Mouse (Mus musculus): Measurements from ENCODE around the gene Meis2.
A peak's percentile ranks its signal among the peaks of the same experiment; 100 is the strongest.

Gene Meis2

GRCm38 (mm10) chr2:115948630-115949426, 116.8 kb downstream of the Meis2 start:
- no peak for DNase-seq (ENCODE audit: low read depth, low spot score)

GRCm38 (mm10) chr2:115947714-115948226, 117.9 kb downstream of the Meis2 start:
- peak; percentile 54 for DNase-seq (ENCODE audit: low read depth, low spot score)

DNA sequence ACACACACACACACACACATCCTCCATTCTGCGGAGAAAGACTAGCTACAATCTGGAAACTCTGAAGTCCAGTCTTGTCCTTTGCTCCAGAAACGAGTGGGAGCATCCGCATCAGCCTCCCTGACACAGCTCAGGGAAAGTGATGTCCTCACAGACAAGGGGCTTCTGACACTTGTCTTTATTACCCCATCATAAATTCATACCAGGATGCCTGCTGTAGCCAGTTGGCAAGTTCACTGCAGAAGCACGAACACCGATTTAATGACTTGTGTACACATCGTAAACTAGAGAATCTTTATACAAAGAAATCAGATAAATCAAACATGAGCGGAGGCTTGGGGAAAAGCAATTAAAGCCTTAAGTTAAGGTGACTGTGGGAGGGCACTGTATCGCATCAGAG, 122.6 kb downstream of the Meis2 start:
- DNase-seq (ENCODE audit: low read depth, low spot score), result no peak

DNA sequence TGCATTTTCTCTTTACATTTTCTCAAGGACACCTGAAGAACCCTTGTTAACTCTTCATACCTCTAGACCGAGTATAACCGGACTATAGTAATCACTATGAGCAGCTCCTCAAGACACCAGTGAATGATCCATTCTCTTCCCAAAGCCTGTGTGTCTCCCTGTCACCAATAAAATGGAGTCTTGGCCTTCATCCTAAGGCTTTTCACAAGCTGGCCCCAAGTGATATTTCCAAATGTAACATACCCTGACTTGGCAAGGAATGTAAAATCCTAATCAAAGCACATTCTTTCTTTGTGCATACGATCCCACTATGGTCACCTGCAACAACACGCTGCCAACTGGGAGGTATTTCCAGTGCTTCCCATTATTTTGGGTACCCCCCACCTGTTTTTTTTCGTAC, 125.8 kb downstream of the Meis2 start:
- DNase-seq (ENCODE audit: low read depth, low spot score), result no peak

GRCm38 (mm10) chr2:115938926-115939563, 126.6 kb downstream of the Meis2 start:
- no peak for DNase-seq (ENCODE audit: low read depth, low spot score)

DNA sequence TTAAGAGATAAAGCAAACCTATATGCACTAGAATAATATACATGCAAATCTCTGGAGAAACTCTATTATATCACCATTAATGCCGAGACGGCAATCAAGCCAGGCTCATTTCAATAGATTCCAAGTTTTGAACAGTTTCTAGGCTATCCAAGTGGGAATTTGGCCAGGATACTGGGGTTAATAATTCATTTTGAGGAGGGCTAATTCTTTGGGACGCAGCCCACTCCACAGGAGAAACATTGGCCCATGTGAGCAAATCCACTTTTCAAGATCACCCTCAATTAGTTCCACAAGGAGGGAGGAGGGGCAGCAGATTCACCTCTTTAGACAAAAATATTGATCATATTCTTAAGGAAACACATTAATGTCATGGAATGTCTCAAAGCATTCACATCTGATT, 127.3 kb downstream of the Meis2 start:
- no peak for DNase-seq (ENCODE audit: low read depth, low spot score)

DNA sequence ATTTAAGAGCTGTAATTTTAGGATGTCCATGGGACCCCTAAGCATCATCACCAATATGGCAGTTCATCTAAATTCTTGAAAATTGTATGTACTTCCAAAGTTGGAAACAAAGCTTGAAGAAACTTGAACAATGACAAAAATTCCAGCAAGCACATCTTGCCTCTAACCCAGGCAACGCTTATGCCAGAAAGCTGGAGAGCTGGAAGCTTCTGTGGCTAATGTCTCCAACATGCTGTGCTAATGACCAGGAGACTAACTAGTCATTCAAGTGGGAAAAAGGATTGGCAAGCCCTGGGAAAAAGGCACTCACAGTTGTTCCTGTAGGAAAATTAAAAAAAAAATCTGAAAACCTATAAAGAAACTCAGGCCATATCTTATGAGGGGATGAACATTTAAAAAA, 127.7 kb downstream of the Meis2 start:
- no peak for DNase-seq (ENCODE audit: low read depth, low spot score)

DNA sequence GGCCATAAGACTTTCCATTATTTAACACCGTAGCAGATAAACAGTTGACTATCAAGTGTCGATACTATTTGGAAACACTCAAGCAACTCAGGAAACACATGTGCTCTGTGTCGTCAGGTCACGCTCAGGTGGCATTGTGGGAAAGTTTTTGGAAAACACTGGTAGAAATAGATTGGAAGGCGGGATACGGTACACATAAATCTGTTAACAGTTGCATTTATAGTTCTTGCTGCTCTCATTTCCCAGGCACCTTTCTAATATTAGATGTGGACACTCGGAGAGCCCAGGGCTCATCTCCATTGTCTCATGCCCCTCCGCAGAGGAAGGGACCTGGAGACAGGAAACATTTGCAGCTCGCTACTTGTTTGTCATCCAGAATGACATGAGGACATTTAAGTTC, 128.9 kb downstream of the Meis2 start:
- no peak for DNase-seq (ENCODE audit: low read depth, low spot score)

DNA sequence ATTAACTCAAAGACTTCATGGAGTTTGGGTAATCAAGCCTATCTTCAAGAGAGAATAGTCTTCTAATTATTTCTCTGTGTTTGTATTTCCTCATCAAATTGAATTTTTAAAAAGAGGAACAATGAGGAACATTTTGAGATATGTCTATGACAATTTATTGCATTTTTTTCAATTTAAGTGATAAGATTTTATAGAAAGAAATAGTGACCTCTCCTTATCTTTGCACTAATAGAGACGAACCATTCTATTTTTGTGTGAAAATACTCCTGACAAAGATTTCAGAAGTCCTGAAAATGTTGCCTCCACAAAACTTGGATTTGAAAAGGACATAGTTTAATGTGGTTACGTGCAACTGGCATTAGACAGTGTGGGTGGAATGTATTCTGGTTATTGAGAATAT, 131.3 kb downstream of the Meis2 start:
- DNase-seq (ENCODE audit: low read depth, low spot score), result no peak

GRCm38 (mm10) chr2:115933259-115933658, 132.4 kb downstream of the Meis2 start:
- no peak for DNase-seq (ENCODE audit: low read depth, low spot score)

DNA sequence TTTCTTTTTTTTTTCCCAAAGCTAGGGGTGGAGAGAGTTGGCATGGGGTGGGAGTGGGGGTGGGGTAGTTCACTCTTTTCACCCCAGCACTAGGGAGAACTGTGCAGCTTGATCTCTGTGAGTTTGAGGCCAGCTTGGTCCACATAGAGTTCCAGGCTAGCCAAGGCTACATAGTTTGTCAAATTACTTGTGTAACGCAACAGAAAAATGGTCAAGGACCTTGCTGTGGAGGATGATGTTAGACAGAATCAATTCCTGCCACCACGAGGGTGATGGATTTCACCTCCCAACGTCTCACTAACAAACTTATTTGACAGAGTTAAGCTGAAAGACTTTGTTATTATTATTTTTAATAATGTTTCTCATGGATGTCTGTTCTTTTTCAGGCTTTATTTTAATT, 139.9 kb downstream of the Meis2 start:
- no peak for DNase-seq (ENCODE audit: low read depth, low spot score)

DNA sequence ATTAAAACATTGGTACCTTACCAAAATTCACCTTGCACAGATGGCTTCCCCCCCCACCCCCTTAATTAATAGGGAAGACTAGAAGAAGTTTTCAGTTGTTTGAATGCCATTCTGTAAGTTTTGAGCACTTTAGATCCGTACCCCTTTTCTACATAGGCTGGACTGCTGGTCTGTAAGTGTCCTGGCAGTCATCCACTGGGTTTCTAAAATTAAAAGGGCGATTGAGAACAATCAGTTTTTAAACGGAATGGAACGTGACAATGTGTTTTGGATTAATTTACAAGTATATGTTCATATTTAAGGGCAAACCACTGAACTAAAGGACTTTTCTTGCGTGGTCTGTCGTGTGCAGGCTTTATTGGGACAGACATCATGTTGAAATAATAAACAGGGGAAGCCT, 141.2 kb downstream of the Meis2 start:
- no peak for DNase-seq (ENCODE audit: low read depth, low spot score)

DNA sequence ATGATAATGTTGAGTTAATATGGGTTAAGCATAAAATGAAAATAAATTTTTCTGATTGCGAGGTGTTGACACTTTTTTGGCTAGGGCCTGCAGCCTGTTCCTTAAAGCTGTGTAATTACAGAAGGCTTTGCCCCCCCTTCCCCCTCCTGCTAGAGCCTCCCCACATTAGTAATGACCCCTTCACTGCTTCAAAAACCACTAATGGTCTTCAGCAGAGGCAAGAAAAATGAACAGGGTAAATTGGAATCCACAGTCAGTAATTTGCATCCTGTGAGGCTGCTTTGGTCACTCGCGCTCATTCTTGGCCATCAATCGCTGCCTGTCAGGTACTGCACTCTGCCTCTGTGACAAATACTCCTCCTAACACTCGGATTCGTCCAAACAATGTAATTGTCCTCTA, 142.4 kb downstream of the Meis2 start:
- DNase-seq (ENCODE audit: low read depth, low spot score), result no peak

DNA sequence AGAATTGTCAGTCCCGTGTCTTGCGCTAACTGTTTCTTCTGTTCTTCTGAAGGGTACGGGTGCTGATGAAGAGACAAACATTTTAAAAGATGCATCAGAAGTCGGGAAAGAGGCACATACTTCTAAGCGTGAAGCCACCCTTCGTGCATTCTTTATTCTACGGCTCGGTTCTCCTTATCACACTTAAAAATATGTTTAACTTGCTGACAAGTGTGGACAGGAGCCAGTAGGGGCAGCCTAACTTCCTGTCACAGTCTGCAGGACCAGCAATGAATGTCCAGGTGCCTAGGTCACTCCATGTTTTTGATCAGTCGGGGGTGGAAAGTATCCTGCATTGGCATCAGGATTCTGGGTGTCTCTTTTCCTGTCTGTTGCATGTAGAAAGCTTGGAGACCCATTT, 144.0 kb downstream of the Meis2 start:
- DNase-seq (ENCODE audit: low read depth, low spot score), result no peak

GRCm38 (mm10) chr2:115920336-115920951, 145.2 kb downstream of the Meis2 start:
- DNase-seq (ENCODE audit: low read depth, low spot score), result no peak

DNA sequence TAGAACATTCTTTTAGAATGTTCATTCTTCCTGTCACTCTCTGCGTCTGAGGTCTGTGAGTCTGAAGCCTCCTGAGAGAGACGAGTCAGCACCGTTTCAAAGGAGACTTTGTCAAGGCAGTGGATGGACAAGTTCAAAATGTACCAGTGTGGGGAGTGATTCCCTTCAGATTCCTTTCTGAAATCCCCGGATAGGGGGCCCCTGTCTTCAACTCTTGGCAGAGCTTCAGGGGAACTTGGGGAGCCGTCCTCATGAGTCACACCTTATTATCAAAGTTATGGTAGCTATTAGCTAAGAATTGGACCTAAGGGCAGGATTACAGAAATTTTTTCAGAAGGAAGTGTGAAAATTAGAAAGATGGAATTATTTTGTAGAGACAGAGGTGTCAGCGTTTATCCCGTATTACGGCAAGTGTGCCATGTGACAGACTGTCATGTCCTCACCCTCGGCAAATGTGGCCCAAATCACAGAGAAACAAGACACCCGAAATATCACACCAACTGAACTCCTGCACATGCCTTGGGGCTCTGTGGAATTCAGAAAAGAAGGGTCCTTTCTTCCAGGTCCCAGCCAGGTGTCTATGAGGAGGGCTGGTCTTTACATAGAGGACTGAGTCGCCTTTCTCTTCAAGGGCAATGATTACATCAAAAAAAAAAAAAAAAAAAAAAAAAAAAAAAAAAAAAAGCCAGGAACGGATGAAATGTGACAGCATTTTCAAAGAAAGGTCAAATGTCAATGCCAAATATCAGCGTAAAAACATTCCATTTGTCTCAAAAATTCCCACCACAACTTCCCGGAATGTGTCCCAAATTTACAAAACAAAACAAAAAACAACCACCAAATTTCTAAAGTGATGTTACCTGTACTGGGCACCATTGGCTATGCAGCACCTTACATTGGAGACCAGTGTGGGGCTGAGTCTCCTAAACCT, 146.2 kb downstream of the Meis2 start:
- no peak for DNase-seq (ENCODE audit: low read depth, low spot score)

DNA sequence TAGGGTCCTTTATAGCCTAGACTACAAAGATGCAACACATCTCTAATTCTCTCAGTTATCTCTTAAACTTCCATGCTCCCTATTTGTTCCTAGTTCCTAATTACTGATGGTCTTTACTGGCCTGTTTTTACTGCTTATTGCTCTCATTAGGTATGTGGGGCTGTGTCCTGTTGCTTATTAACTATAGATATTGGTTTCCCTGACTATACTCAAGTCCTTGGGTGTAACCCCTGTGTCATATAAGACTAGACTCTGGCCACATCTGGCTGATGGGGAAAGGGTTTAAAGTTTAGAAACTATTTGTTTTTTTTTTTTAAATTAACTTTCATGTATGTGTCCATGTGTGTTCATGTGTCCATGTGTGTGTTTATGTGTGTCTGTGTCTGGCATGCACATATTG, 147.1 kb downstream of the Meis2 start:
- no peak for DNase-seq (ENCODE audit: low read depth, low spot score)

DNA sequence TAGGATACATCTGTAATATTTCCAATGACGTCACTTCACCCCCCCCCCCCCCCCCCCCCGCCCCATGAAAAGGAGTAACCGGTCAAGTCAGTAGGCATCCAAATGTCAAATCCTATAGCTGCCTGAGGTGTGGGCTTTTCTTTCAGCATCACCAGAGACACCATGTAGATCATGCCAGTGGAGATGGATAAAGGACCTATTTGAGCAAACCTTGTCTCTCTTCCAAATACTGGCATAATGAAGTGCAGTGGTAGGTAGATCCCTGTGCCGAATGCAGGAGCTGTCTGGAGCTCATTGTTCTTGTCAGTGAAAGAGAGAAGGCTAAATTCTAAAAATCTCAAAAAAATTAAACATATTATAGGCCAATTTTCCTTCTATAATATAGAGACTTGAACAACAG, 151.1 kb downstream of the Meis2 start:
- DNase-seq (ENCODE audit: low read depth, low spot score), result no peak

GRCm38 (mm10) chr2:115912948-115913529, 152.6 kb downstream of the Meis2 start:
- no peak for DNase-seq (ENCODE audit: low read depth, low spot score)

GRCm38 (mm10) chr2:115911913-115912642, 153.6 kb downstream of the Meis2 start:
- DNase-seq (ENCODE audit: low read depth, low spot score), result no peak

DNA sequence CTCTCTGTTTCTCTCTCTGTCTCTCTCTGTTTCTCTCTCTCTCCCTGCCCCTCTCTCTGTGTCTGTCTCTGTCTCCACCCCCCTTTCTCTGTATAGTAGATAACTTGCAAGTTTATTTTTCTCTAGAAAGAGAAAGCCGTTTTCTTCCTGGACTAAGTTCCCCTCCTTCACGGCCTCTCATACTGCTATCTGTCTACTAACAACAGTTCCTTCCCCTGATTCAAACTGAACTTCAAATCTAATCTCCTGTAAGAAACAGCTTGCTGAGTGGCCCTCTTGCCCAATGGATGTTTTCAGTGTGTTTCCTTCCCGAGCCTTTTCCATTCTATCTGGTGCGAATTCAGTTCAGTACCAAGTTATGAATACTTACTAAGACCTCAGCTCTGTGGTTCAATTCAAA, 155.4 kb downstream of the Meis2 start:
- no peak for DNase-seq (ENCODE audit: low read depth, low spot score)

All from ZHBTc4 (cell line).